Mouse (Mus musculus) neural tube, embryonic 14.5 days (tissue): ENCODE measurements around the gene Ccdc51. TPM values are rescaled to one million over a fixed set of nuclear protein-coding genes. Genes with fewer than 3 reads are reported as not detected.

Experiments
- ATAC-seq: fragments of 200-750 bp; cut with Nextera tagmentation; 2 replicates; pipeline ENCODE4 v1.8.0; 2017; ENCODE audit warnings: low read depth, mild to moderate bottlenecking, moderate TSS enrichment, moderate library complexity
- H3K27ac ChIP-seq: fragments of 300-500 bp; sonication (generic); 2 replicates; pipeline ENCODE4 v1.5.1; 2014; ENCODE audit warnings: low read depth, mild to moderate bottlenecking, control low read depth, low read length, moderate library complexity, mixed read lengths
- H3K27me3 ChIP-seq: fragments of 300-500 bp; sonication (generic); 2 replicates; pipeline ENCODE4 v1.6.1; 2014; ENCODE audit warnings: low read length; ENCODE audit not compliant: control insufficient read depth, insufficient read depth
- H3K36me3 ChIP-seq: fragments of 300-500 bp; sonication (generic); 2 replicates; pipeline ENCODE4 v1.6.1; 2014; ENCODE audit warnings: low read length, mixed read lengths; ENCODE audit not compliant: control insufficient read depth, insufficient read depth
- H3K4me1 ChIP-seq: fragments of 300-500 bp; sonication (generic); 2 replicates; pipeline ENCODE4 v1.6.1; 2014; ENCODE audit warnings: low read length; ENCODE audit not compliant: control insufficient read depth, insufficient read depth
- H3K4me2 ChIP-seq: fragments of 300-500 bp; sonication (generic); 2 replicates; pipeline ENCODE4 v1.6.1; 2014; ENCODE audit warnings: mild to moderate bottlenecking, low read depth, low read length, control low read depth
- H3K4me3 ChIP-seq: fragments of 300-500 bp; sonication (generic); 2 replicates; pipeline ENCODE4 v1.5.1; 2014; ENCODE audit warnings: low read depth, low read length, control low read depth, mixed read lengths
- H3K9ac ChIP-seq: fragments of 300-500 bp; sonication (generic); replicated peaks from 2 replicates; pipeline ENCODE4 v1.6.1; 2014; ENCODE audit warnings: low read depth, mild to moderate bottlenecking, control low read depth, low read length, mixed read lengths
- H3K9me3 ChIP-seq: fragments of 300-500 bp; sonication (generic); 2 replicates; pipeline ENCODE4 v1.6.1; 2016; ENCODE audit warnings: low read length; ENCODE audit not compliant: control insufficient read depth
- WGBS: fragments of 180-500 bp; shearing (Covaris S2); extraction: QIAGEN DNeasy Blood & Tissue Kit; methylation state at CpG from one replicate; pipeline ENCODE4 v1.1.7; 2014; 5-methylcytosine and 5-hydroxymethylcytosine counted together
- polyA plus RNA-seq: library from polyadenylated mRNA; unstranded; fragments of >200 nt; fragmentation: Nextera tagmentation; extraction: Ambion mirVana; gene quantifications from 2 replicates; pipeline ENCODE4 v1.2.1, GENCODE M21; 2014

Gene Ccdc51
- polyA plus RNA-seq, 1 experiment from 2014 or later = 10.7 TPM

GRCm38 (mm10) chr9:109049316-109049715 lies 33.0 kb upstream of the Ccdc51 start:
- no peak for ATAC-seq
- Histone ChIP-seq H3K27me3 (no peaks in the 10 kb centered on the region), H3K9me3 (no peaks in the 10 kb centered on the region), H3K4me1 (0 out of 2 replicates have a peak, but pooled peaks cover 1% of the 10 kb centered on the region), H3K27ac (no peak overlapping the region), H3K36me3 (no peaks in the 10 kb centered on the region), H3K4me3 (no peak overlapping the region), H3K9ac (no peak overlapping the region), H3K4me2 (no peak overlapping the region)
- 87% methylated on average over 7 of the region's 7 CpGs for WGBS

- Histone ChIP-seq H3K9ac (no peak overlapping the region), H3K9me3 (no peaks in the 10 kb centered on the region)
- no peak for ATAC-seq
Observed at GRCm38 (mm10) chr9:109049996-109050673, 32.2 kb upstream of the Ccdc51 start.

GRCm38 (mm10) chr9:109050674-109050997 lies 31.7 kb upstream of the Ccdc51 start:
- H3K9ac ChIP-seq = no peak overlapping the region
- no peak overlapping the region for H3K4me3 ChIP-seq
- H3K27ac ChIP-seq = no peak overlapping the region
- no peak overlapping the region for H3K4me2 ChIP-seq
- H3K36me3 ChIP-seq = no peaks in the 10 kb centered on the region
- no peaks in the 10 kb centered on the region for H3K9me3 ChIP-seq
- no peak for ATAC-seq
- 90% methylated on average over 3 of the region's 3 CpGs for WGBS
- H3K27me3 ChIP-seq = no peaks in the 10 kb centered on the region
- 0 out of 2 replicates have a peak, but pooled peaks cover 5% of the 10 kb centered on the region for H3K4me1 ChIP-seq

More at GRCm38 (mm10) chr9:109049996-109050673, 32.2 kb upstream of the Ccdc51 start:
- Histone ChIP-seq H3K4me2 (no peak overlapping the region), H3K27ac (no peak overlapping the region), H3K4me3 (no peak overlapping the region), H3K4me1 (0 out of 2 replicates have a peak, but pooled peaks cover 5% of the 10 kb centered on the region), H3K36me3 (no peaks in the 10 kb centered on the region), H3K27me3 (no peaks in the 10 kb centered on the region)
- 83% methylated on average over 9 of the region's 9 CpGs for WGBS

GRCm38 (mm10) chr9:109051011-109051501 lies 31.2 kb upstream of the Ccdc51 start:
- no peak for ATAC-seq
- H3K27me3 ChIP-seq = no peaks in the 10 kb centered on the region
- H3K4me3 ChIP-seq = no peak overlapping the region
- WGBS = 91% methylated on average over 13 of the region's 13 CpGs
- H3K9ac ChIP-seq = no peak overlapping the region
- no peak overlapping the region for H3K4me2 ChIP-seq
- H3K36me3 ChIP-seq = no peaks in the 10 kb centered on the region; the same call in 1 of the 2 replicates
- 0 out of 2 replicates have a peak, but pooled peaks cover 5% of the 10 kb centered on the region for H3K4me1 ChIP-seq
- H3K9me3 ChIP-seq = no peaks in the 10 kb centered on the region
- H3K27ac ChIP-seq = no peak overlapping the region

DNA sequence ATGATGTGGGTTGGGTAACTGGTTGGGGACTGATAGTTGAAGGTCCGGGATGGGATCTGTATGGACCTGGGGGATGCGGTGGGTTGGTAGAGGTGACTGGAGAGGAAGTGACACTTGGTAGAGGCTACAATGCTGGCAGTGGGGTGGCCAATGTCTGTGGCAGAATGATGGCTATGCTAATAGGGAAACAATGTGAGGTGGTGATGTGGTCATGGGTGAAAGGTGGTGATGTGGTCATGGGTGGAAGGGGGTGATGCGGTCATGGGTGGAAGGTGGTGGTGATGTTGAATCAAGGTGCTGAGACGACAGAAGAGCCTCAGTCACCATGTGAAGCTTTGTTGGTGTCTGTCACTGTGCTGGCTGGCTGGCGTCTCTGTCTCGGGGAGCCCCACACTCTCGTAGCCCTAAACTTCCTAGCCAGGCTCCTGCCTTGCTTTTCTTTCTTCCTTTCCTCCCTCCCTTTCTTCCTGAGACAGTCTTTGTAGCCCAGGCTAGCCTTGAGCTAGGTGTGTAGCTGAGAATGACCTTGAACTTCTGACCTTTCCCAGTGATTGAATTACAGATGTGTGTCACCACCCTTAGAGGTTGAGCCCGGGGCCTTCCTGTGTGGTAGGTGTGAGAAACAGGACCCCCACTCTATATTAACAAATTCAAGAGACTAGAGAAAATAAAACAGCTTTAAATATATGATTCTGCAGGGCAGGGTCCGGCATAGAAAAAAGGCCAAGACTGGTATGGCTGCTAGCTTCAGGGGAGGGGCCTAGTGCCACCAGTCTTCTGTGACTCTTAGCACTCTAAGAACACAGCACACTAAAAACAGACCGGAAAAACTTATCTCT lies 30.4 kb upstream of the Ccdc51 start:
- no peak overlapping the region for H3K4me2 ChIP-seq
- WGBS = 90% methylated on average over 10 of the region's 10 CpGs
- H3K27ac ChIP-seq = no peak overlapping the region
- H3K36me3 ChIP-seq = peaks cover 4% of the 10 kb centered on the region; the same call in 1 of the 2 replicates
- H3K9ac ChIP-seq = no peak overlapping the region
- H3K27me3 ChIP-seq = no peaks in the 10 kb centered on the region
- no peak overlapping the region for H3K4me3 ChIP-seq
- 0 out of 2 replicates have a peak, but pooled peaks cover 5% of the 10 kb centered on the region for H3K4me1 ChIP-seq
- ATAC-seq = no peak
- H3K9me3 ChIP-seq = no peaks in the 10 kb centered on the region

DNA sequence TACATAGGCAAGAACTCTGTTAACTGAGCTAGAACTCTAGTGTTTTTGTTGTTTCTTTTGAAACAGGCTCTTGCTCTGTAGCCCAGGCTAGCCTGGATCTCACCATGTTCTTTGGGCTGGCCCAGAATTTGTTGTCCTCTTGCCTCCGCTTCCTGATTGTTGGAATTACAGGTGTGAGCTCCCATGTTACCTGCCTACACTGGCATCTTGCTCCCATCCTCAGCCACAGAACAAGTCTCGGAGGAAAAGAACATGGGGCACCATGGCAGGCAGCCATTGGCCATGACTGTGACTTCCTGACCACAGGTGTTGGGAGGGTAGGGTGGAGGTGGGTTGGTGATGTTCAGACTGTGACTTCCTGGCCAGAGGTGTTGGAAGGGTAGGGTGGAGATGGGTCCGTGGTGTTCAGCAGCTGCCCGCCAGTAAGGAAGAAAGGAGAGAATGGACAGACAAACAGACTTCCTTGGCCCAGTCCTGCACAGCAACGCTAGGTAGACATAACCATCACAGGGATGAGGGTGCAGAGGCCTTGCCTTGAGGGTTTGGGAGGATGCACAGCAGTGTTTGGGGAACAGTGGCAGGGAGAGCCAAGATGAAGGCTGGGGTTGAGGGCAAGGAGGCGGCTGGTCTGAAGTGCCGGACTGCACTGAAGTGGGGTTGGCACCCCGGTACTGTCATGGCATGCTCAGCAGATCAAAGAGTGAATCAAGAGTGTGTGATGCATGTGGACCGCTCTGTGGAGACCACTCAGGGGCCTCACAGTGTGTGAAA lies 29.6 kb upstream of the Ccdc51 start:
- H3K9me3 ChIP-seq = no peaks in the 10 kb centered on the region
- no peaks in the 10 kb centered on the region for H3K27me3 ChIP-seq
- no peak overlapping the region for H3K4me2 ChIP-seq
- no peak overlapping the region for H3K9ac ChIP-seq
- no peak overlapping the region for H3K4me3 ChIP-seq
- 0 out of 2 replicates have a peak, but pooled peaks cover 5% of the 10 kb centered on the region for H3K4me1 ChIP-seq
- WGBS = 91% methylated on average over 9 of the region's 9 CpGs
- no peak overlapping the region for H3K27ac ChIP-seq
- H3K36me3 ChIP-seq = peaks cover 10% of the 10 kb centered on the region; the same call in 1 of the 2 replicates
- no peak for ATAC-seq

- H3K27ac ChIP-seq = no peak overlapping the region
- no peaks in the 10 kb centered on the region for H3K27me3 ChIP-seq
- no peak for ATAC-seq
- 85% methylated on average over 3 of the region's 3 CpGs for WGBS
- H3K9ac ChIP-seq = no peak overlapping the region
- H3K4me3 ChIP-seq = no peak overlapping the region
- H3K9me3 ChIP-seq = no peaks in the 10 kb centered on the region
- H3K4me1 ChIP-seq = 0 out of 2 replicates have a peak, but pooled peaks cover 5% of the 10 kb centered on the region
- peaks cover 13% of the 10 kb centered on the region for H3K36me3 ChIP-seq
- no peak overlapping the region for H3K4me2 ChIP-seq
Observed at GRCm38 (mm10) chr9:109053366-109053765, 28.9 kb upstream of the Ccdc51 start.

- no peak overlapping the region for H3K4me2 ChIP-seq
- H3K27ac ChIP-seq = no peak overlapping the region
- H3K27me3 ChIP-seq = no peaks in the 10 kb centered on the region
- WGBS = 81% methylated on average over 6 of the region's 6 CpGs
- no peak overlapping the region for H3K9ac ChIP-seq
- peaks cover 8% of the 10 kb centered on the region for H3K4me1 ChIP-seq
- no peaks in the 10 kb centered on the region for H3K9me3 ChIP-seq
- no peak for ATAC-seq
- peaks cover 16% of the 10 kb centered on the region for H3K36me3 ChIP-seq
- no peak overlapping the region for H3K4me3 ChIP-seq
Observed at GRCm38 (mm10) chr9:109053851-109054250, 28.4 kb upstream of the Ccdc51 start.
